Mouse (Mus musculus) midbrain, postnatal 0 days (tissue): ENCODE measurements around the gene Mea1. TPM values are rescaled to one million over a fixed set of nuclear protein-coding genes. Genes with fewer than 3 reads are reported as not detected.

Source experiments
- ATAC-seq: fragments of 200-750 bp; cut with Nextera tagmentation; 2 replicates; pipeline ENCODE4 v1.8.0; 2017; ENCODE audit warnings: moderate number of reproducible peaks, mild to moderate bottlenecking, moderate TSS enrichment, moderate library complexity; ENCODE audit not compliant: low FRiP score
- DNase-seq: peaks from one replicate; pipeline ENCODE4 v3.0.0-alpha.2; 2015; ENCODE audit warnings: low spot score
- H3K27ac ChIP-seq: fragments of 300-500 bp; sonication (generic); 2 replicates; pipeline ENCODE4 v1.5.1; 2014; ENCODE audit warnings: low read depth, mild to moderate bottlenecking, low read length, mixed read lengths
- H3K27me3 ChIP-seq: fragments of 300-500 bp; sonication (generic); 2 replicates; pipeline ENCODE4 v1.6.1; 2014; ENCODE audit warnings: low read length, control low read depth, mixed read lengths; ENCODE audit not compliant: insufficient read depth
- H3K36me3 ChIP-seq: fragments of 300-500 bp; sonication (generic); 2 replicates; pipeline ENCODE4 v1.6.1; 2014; ENCODE audit warnings: low read length, control low read depth, mixed read lengths; ENCODE audit not compliant: insufficient read depth
- H3K4me1 ChIP-seq: fragments of 300-500 bp; sonication (generic); 2 replicates; pipeline ENCODE4 v1.6.1; 2014; ENCODE audit warnings: mild to moderate bottlenecking, control low read depth, antibody characterized with exemption, low read length, mixed read lengths; ENCODE audit not compliant: insufficient read depth
- H3K4me2 ChIP-seq: fragments of 300-500 bp; sonication (generic); 2 replicates; pipeline ENCODE4 v1.6.1; 2014; ENCODE audit warnings: low read depth, mild to moderate bottlenecking, low read length, mixed read lengths; ENCODE audit not compliant: poor library complexity, severe bottlenecking
- H3K4me3 ChIP-seq: fragments of 300-500 bp; sonication (generic); 2 replicates; pipeline ENCODE4 v1.5.1; 2014; ENCODE audit warnings: low read depth, mild to moderate bottlenecking, low read length, moderate library complexity
- H3K9ac ChIP-seq: fragments of 300-500 bp; sonication (generic); replicated peaks from 2 replicates; pipeline ENCODE4 v1.6.1; 2014; ENCODE audit warnings: mild to moderate bottlenecking, low read length, moderate library complexity, mixed read lengths; ENCODE audit not compliant: poor library complexity, severe bottlenecking
- H3K9me3 ChIP-seq: fragments of 300-500 bp; sonication (generic); 2 replicates; pipeline ENCODE4 v1.6.1; 2016; ENCODE audit warnings: low read length, control low read depth
- CTCF ChIP-seq: IDR thresholded peaks from 2 replicates; pipeline ENCODE4 v1.5.1; 2016; ENCODE audit warnings: antibody characterized with exemption, mild to moderate bottlenecking
- WGBS: fragments of 180-500 bp; shearing (Covaris S2); extraction: QIAGEN DNeasy Blood & Tissue Kit; methylation state at CpG from one replicate; pipeline ENCODE4 v1.1.7; 2014; 5-methylcytosine and 5-hydroxymethylcytosine counted together
- polyA plus RNA-seq: library from polyadenylated mRNA; unstranded; fragments of >200 nt; fragmentation: Nextera tagmentation; extraction: Ambion mirVana; gene quantifications from 2 replicates; pipeline ENCODE4 v1.2.1, GENCODE M21; 2015
- total RNA-seq: library from RNA; depleted of rRNA; stranded (reverse); fragments of >200 nt; gene quantifications from 2 replicates; pipeline ENCODE4 v1.2.3, GENCODE M21; 2014; rRNA removed

The Mea1 gene
- total RNA-seq: 130 and 171 TPM in 2 replicates
- 314 and 362 TPM in 2 replicates for polyA plus RNA-seq

DNA sequence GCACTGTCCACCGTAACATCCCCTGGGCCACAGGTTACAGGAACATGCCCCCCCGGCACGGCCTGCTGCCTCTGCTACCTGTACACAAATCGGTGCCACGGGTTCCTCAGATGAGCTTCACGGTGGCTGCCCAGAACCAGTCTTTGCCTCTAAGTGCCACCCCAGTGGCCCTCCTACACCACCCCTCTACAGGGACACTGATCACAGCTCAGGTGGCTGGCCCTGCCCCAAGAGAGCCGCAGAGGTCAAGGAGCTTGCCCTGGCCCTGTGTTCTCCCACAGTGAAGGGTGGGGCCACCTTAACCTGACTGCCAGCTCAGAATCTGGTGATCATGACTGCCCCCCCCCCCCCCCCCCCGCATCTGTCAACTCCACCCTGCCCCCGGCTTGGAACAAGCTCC is at the start of gene Mea1:
Gene Mea1 (plus strand): TSS at position 378 of the 400 bp plus-strand sequence.
- no peak for TF ChIP-seq CTCF
- H3K27me3 ChIP-seq: no peaks in the 10 kb centered on the region
- ATAC-seq: no peak
- H3K36me3 ChIP-seq: peaks cover 41% of the 10 kb centered on the region
- peak within 1 kb of the TSS; percentile 83 for H3K9ac ChIP-seq
- peaks cover 22% of the 10 kb centered on the region; the same call in 1 of the 2 replicates for H3K4me1 ChIP-seq
- no peak within 1 kb of the TSS for H3K27ac ChIP-seq
- no peaks in the 10 kb centered on the region for H3K9me3 ChIP-seq
- peak within 1 kb of the TSS; percentile 59 for H3K4me2 ChIP-seq
- H3K4me3 ChIP-seq: peak within 1 kb of the TSS; percentile 91; the same call in 1 of the 2 replicates
- WGBS: 94% methylated on average over 9 of the region's 9 CpGs
- DNase-seq: no peak

DNA sequence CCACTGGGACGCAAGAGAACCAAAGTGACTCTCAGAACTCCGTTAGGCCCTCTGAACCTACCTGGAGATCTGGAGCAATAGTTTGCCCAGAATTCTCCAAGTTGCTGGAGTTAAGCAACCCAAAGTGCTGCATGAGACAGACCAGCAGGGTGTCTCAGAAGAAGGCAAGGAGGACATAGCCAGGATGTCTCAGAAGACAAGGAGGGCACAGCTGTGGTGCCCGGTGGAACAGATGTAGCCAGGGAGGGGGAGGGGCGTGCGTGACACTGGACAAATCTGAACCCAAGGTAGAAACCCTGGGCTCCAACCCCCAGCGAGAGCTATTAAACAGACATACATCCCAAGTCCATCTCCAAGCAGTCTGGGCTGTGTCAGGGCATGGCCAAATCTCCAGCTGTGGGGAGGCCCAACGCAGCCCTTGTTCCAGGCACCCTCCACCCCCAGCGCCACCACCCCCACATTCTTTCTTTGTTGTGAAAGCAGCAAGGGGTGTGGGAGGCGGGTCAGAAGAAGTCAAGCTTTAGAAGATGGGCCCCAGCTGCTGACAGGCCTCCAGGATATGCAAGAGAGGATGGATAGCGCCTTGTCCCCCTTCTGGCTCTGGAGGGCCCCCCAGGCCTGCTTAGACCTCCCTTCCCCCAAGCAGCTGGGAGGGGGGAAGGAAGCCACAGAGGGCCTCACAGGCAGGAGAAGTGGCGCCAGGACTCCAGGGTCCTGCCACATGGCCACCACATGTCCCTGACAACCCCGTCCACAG is 48.7 kb upstream of the Mea1 start:
- Histone ChIP-seq H3K27ac (peak overlapping the region; percentile 64), H3K9ac (peak overlapping the region; percentile 72; the same call in 1 of the 2 replicates), H3K27me3 (no peaks in the 10 kb centered on the region), H3K4me1 (peaks cover 14% of the 10 kb centered on the region; the same call in 1 of the 2 replicates), H3K4me3 (peak overlapping the region; percentile 95), H3K36me3 (peaks cover 19% of the 10 kb centered on the region), H3K4me2 (peak overlapping the region; percentile 59), H3K9me3 (no peaks in the 10 kb centered on the region)
- DNase-seq (peak; percentile 40), ATAC-seq (peak; percentile 59)
- WGBS: 13% methylated on average over 12 of the region's 12 CpGs
- TF ChIP-seq CTCF: peak; percentile 13; the same call in 1 of the 2 replicates

DNA sequence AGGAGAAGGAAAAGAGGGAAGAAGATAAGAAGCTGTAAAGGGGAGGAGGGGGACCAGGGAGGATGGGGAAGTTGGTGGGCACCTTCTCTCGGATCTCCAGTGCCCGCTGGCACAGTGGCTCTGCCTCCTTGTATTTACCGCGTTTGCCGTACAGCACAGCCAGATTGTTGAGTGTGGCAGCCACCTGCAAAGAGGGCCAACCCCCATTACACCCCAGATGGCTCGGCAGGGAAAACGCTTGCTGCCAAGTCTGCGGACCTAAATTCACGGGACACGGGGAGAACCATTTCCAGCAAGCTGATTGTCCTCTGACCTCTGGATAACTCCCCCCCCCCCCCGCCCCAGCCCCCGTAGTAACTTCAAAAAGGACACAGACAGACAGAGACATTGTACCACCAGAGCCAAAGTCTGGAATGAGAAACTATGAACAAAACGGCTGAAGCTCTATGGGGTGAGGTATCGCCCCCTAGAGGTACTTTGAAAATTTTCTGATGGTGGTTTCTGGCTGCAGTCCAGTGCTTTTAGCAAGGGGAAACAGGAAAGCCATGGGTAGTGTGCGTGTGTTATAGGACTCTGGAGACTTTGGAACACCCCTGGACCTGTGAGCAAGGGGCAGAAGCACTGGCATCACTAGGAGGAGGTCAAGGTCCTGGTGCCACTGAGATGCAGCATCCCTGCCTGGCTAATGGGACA is 41.6 kb upstream of the Mea1 start:
- peaks cover 53% of the 10 kb centered on the region for H3K36me3 ChIP-seq
- DNase-seq: peak; percentile 89
- TF ChIP-seq CTCF: peak; percentile 85
- H3K4me2 ChIP-seq: peak overlapping the region; percentile 5; the same call in 1 of the 2 replicates
- peak; percentile 24; the same call in 1 of the 2 replicates for ATAC-seq
- no peak overlapping the region for H3K27ac ChIP-seq
- H3K4me3 ChIP-seq: no peak overlapping the region
- H3K27me3 ChIP-seq: no peaks in the 10 kb centered on the region
- no peaks in the 10 kb centered on the region for H3K4me1 ChIP-seq
- WGBS: 27% methylated on average over 15 of the region's 15 CpGs
- H3K9ac ChIP-seq: no peak overlapping the region
- H3K9me3 ChIP-seq: no peaks in the 10 kb centered on the region

DNA sequence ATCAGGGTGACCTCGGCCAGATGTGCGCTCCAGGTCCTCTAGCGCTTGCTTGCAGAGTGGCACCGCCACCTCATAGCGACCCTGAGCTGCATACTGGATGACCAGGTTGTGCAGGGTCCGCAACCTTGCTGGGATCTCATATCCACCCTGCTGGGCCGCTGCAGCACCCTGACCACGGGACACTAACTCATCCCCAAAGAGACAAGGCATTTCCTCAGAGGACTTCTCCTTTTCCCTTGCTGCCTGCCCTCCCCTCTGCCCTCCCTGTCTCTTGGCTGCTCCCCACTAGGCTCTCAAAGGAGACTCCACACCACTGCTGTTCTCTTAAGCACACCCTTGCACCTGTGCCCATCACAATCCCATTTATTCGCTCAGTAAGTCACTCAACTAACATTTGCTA is 38.7 kb upstream of the Mea1 start:
- Histone ChIP-seq H3K36me3 (peaks cover 40% of the 10 kb centered on the region), H3K4me3 (no peak overlapping the region), H3K4me2 (no peak overlapping the region), H3K4me1 (peaks cover 7% of the 10 kb centered on the region; the same call in 1 of the 2 replicates), H3K9ac (no peak overlapping the region), H3K27me3 (no peaks in the 10 kb centered on the region), H3K27ac (no peak overlapping the region), H3K9me3 (no peaks in the 10 kb centered on the region)
- DNase-seq: no peak
- TF ChIP-seq CTCF: no peak
- no peak for ATAC-seq
- WGBS: 78% methylated on average over 9 of the region's 9 CpGs

DNA sequence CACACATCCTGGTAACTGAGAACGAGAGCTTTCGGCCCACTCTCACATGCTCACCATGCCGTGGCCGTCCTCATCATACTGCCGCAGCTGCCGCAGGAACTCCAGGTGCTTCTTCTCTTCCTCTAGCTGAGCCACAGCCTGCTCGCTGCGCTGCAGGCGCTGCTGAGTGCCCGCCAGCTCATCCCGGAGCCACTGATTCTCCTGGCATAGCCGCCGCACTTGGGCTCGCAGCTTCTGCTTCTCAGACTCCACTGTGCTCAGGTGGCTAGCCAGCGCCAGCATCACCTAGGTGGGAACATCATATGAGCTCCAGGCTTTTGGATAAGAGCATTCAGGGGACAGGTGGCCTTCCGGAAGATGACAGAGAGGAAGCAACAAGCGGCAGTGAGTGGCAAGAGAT is 36.5 kb upstream of the Mea1 start:
- Histone ChIP-seq H3K4me2 (no peak overlapping the region), H3K36me3 (peaks cover 31% of the 10 kb centered on the region), H3K27ac (no peak overlapping the region), H3K27me3 (no peaks in the 10 kb centered on the region), H3K4me3 (no peak overlapping the region), H3K4me1 (peaks cover 9% of the 10 kb centered on the region; the same call in 1 of the 2 replicates), H3K9ac (no peak overlapping the region), H3K9me3 (no peaks in the 10 kb centered on the region)
- DNase-seq (no peak), ATAC-seq (no peak)
- TF ChIP-seq CTCF: no peak
- 92% methylated on average over 17 of the region's 17 CpGs for WGBS
